Mouse (Mus musculus): ENCODE data around the gene Chd1.
"Not testable (repeated sequence)": the region's sequence is repeated elsewhere in the genome, so short reads cannot be mapped to it uniquely, and the experiment has no call there.

The Chd1 gene

DNA sequence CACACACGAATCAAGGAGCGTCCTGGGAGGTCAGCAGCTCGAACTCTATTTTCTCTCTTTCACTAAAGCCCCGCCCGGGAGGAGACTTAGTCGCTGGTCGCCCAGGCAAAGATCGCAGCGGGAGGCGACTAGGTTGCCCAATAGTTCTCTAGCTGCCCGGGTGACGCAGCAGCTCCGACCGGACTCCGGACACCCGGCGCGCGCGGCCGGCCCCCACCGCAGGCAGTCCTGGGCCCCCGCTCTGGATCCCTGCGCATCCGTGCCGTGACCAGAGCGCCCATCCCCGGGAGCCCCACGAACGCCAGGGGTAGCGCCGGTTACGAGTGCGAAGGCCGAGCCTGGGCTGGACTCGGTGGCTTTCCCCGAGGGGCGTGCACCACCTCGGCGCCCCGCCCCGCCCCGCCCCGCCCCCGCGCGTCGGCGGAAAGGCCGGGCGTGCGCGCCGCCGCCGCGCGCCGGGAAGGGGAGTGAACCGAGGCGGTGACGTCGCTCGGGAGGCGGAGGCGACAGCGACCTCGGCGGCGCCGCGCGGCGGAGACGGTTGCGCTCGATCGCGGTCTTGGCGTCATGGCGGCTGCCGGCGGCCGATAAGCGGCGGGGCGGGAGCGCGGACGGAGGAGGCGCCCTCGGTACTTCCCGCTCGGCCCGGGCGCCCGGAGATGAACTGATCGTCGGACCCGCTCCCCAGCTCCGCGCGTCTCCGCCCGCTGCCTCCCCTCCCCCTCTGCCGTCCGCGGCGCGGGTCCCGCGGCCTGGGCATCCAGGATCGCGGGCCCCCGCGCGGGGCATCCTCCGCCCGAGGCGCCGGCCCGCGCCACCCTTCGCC is at the start of gene Chd1:
TSS of gene Chd1 (plus strand) at position 493 of the 826 bp plus-strand sequence.
- DNase-seq (ENCODE audit: low spot score): peak; percentile 82

DNA sequence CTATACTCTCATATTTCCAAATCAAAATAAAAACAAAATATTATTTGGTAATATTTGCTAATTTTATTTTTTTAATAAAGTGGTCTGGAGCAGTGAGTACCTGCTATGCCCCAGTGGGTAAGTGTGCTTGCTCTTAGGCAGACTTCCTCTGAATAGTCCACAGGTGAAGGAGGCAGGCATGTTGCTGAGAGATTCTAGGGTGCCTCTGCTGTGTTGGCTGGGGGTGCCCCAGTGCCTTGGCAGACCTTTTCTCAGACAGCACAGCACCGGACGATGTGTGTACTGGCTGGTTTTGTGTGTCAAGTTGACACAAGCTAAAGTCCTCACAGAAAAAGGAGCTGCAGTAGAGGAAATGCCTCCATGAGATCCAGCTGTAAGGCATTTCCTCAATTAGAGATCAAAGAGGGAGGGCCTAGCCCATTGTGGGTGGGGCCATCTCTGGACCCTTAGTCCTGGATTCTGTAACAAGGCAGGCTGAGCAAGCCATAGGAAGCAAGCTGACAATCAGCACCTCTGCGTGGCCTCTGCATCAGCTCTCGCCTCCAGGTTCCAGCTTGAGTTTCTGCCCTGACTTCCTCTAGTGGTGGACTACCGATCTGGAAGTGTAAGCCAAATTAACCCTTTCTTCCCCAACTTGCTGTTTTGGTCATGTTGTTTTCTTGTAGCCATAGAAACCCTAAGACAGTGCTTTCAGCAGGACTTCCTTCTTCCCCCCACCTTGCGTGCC is 47.7 kb upstream of the Chd1 start:
- DNase-seq (ENCODE audit: low spot score): no peak

DNA sequence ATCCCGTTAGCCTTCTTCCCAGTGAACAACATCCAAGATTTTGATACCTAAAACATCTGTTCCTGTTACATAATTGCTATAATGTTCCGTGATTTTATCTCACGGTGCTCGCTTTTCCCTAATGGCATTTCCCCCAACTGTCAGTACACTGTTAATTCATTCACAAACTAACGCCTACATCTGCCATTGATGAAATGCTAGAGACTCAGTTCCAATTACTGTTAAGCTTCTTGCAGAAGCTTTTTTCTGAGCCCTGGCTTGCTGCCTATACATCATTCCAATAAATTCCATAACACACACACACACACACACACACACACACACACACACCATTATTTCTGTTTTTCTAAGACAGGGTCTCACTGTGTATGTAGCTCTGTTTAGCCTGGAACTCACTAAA is 31.9 kb upstream of the Chd1 start:
- no peak for DNase-seq (ENCODE audit: low spot score)

DNA sequence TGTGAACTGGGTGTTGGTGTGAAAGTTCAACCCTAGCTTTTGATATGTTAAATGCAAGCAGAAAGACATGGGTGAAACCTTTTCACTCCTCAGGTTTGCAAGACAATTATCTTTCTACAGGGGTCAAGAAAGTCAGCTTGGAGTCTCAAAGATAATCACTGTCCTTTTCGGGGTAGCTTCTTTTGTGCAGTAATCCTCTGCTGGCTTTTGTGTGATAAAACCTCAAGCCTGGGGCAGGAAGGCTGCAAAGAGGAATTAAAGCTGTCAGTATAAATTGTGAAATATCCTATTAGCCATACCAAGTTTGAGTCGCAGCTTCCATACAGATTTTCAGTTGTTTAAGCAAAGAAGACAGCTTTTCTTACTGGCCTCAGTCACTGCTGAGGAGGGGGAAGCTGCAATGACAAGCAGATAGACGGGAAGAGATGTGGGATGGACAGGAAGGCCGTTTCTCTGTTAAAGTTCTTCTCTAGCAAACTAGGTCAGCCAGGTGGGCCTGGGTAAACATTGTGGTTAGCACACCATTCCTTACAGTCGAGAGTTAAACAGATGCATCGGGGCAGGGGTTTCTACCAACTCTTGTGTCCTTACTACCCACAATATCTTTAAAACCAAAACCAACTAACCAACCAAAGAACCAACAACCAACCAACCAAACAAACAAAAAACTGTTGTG is 26.7 kb upstream of the Chd1 start:
- no peak for DNase-seq (ENCODE audit: low spot score)

DNA sequence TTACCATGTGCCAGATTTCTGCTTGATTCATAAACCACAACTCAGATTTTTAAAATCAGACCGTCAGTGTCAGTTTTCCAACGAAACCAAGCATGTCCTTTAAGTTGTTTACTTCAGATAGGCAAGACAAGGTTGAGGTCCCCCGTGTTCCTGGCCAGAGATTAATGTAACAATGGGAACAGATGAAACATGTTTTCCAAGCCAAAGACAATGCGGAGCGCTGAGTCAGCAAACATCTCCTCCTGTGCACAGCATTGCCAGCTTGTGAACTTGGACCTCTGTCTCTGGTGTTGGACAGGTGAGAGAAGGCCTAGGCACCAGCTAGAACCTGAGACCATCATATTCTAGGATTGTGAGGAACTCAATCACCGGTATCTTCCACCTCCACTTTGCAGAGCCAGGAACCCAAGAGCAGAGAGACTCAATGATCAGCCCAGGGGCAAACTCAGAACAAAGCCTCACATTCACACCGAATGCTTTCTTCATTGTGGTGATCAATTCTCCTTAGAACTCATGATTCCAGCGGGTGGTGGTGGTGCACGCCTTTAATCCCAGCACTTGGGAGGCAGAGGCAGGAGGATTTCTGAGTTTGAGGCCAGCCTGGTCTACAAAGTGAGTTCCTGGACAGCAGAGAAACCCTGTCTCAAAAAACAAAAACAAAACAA is 24.7 kb upstream of the Chd1 start:
- no peak for DNase-seq (ENCODE audit: low spot score)

DNA sequence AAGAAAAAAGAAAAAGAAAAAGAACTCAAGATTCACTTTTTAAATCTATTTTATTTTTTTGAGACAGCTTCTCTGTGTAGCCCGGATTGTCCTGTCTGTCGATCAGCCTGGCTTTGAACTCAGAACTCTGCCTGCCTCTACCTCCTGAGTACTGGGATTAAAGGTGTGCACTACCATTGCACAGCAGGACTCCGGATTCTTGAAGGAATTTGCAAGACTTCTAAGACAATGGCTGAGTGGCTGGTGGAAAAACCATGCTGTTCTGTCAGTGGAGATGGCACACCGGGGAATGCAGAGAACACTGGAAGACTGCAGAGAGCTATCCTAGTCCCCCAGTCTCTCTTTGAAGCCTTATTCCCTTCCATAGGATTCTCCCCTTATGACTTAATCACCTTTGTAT is 24.1 kb upstream of the Chd1 start:
- no peak for DNase-seq (ENCODE audit: low spot score)

DNA sequence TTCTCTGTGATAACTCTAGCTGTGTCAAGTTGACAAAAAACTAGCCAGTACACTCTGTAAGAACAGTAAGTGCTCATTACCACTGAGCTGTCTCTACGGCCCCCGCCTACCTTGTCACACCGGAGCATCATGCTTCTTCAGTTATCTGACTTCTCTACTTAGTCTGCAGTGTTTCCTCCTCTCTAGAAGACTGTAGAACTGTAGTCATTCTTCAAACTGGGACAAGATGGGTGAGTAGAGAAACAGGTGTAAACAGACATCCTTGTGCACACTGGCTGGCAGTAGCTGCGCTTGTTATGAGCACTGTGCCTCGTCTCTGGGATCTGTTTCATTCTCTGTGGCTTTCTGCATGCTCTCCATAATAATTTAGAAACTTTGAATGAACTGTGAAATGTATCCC is 18.4 kb upstream of the Chd1 start:
- DNase-seq (ENCODE audit: low spot score): no peak

DNA sequence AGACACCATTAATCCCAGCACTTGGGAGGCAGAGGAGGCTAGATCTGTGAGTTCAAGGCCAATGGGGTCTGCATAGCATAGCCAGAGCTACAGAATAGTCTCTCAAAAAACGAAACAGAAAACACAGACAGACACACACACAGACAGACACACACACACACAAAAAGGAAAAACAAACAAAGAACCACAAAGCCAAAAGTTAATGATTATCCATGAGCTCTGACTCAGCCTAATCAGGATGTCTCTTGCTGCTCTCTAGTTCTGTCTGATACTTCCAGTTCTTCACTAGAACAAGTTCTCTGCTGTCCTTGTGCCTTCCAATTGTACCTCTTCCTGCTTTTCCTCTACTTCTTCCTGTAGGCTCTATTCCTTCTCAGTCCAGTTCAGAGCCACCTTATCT is 14.5 kb upstream of the Chd1 start:
- no peak for DNase-seq (ENCODE audit: low spot score)

DNA sequence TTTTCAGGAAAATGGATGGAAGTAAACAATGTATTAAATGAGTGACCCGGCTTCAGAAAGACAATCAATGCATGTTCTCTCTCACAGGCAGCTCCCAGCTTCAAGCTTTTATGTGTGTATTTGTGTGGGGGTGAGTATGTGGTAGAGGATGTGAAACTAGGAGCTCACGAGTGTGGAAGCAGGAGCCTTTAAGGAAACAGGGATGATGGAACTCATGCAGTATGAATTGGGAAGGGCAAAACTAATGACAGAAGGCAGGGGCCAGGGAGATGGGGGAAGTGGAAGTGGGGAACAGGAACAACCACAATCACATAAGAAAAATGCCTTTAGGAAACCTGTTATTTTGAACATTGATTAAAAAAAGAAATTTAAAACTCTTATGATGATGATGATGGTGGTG is 9.2 kb upstream of the Chd1 start:
- no peak for DNase-seq (ENCODE audit: low spot score)

DNA sequence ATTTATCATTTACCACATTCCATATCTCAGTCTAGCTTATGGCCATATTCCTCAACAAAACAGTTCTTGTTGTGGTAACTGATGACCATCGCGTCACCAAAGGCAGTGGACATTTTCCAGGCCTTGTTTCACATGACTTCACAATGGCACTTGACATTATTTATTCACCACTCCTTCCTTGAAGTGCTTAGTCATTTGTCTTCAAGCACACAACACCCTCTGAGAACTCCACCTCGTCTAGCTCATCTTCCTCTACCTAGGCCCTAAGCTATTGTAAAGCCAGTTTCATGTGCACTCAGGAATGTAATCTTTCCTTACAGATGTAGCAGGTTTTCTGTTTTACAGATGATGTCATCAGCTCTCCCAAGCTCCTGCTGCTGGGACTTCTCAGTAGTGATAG is 5.8 kb upstream of the Chd1 start:
- no peak for DNase-seq (ENCODE audit: low spot score)

DNA sequence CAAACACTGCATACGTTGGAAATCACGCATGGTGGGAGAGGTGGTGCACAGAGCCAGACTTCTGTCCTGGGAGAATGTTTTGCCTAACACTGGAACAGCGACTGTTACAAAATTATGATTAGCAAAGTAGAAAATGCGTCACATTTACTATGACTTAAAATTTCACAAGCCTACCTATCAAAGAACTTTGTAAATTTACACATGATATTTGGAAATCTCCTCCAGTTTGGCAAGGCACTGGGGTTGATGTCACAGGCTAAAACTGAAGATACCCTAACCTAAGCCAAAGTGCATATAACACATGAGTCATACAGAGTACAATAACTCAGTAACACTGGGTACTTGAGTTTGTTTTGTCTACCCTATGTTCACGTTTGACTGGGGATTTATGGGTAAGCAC is 3.3 kb upstream of the Chd1 start:
- no peak for DNase-seq (ENCODE audit: low spot score)

DNA sequence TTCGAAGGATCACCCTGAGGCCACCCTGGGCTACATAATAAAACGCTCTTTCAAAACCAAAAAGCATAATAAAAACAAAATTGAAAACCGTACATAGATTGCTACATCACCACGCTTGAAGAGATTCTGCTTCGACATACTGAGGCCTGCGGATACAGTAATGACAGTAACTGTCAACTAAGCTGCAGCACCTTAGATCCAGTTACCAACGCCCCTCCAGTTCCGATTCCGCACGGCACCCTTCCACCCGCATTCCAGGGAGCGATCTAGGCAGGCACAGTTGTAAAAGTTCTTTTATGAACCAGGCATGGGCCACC is 651 bp upstream of the Chd1 start:
- DNase-seq (ENCODE audit: low spot score): no peak

DNA sequence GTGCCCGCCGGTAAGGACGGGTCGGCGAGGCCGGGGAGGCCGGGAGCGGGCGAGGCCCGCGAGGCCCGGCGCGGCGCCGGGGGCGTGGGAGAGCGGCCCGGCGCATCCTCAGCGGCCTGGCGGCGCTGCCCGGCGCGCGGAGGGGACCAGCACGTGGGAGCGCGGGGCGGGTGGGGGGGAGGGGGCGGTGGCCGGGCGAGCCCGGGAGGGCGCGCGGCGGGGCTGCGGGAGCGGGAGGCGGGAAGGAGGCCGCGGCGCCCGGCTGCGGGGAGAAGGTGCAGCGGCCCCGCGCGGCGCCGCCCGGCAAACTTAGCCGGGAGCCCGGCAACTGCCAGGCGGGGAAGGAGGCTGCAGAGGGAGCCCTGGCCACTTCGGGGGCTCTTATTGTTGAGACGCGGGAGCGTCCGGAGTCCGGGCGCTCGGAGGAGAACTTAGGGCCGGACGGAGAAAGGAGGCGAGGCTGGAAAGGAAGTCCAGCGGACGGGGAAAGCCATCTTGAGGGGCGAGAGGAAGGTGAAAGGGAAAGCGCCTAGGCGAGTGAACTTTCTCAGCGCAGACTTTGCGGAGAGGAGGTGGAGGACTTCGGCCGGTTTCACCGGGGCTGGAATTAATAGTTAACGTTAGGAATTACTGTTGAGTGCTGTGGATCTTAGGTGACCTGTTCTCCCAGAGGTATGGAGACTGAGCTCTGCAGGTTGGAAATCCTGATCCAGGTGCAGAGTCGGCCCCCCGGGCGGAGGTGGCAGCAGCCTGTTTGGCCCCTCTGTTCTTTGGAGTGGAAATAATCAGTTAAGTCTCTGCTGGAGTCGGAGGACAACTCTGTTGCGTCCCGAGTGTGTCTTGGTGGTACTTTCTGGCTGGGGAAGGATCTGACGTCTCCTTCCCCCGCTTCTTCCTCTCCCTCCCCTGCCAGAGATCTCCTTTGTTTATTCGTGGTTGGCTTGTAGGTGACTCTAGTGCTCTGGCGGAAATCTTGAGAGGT is 827 bp downstream of the Chd1 start:
- peak; percentile 28 for DNase-seq (ENCODE audit: low spot score)

DNA sequence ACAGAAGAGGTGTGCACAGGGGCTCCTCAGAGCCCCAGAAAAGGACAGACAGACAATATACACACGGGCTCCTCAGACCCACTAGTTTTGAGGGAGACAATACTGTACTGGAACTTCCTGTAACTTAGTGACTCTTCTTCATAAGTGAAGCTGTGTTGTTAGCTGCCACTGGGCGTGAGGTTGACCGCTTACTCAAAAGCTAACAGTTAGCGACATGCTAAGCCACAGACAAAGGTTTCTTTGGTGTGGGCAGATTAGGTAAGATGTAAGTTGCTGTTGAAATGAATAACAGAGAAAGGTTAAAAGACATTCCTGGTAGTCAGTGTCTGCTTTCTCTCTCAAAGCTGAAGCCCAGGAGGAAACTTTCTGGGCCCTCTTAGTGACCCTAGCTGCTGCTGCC is 9.7 kb downstream of the Chd1 start:
- DNase-seq (ENCODE audit: low spot score): no peak

DNA sequence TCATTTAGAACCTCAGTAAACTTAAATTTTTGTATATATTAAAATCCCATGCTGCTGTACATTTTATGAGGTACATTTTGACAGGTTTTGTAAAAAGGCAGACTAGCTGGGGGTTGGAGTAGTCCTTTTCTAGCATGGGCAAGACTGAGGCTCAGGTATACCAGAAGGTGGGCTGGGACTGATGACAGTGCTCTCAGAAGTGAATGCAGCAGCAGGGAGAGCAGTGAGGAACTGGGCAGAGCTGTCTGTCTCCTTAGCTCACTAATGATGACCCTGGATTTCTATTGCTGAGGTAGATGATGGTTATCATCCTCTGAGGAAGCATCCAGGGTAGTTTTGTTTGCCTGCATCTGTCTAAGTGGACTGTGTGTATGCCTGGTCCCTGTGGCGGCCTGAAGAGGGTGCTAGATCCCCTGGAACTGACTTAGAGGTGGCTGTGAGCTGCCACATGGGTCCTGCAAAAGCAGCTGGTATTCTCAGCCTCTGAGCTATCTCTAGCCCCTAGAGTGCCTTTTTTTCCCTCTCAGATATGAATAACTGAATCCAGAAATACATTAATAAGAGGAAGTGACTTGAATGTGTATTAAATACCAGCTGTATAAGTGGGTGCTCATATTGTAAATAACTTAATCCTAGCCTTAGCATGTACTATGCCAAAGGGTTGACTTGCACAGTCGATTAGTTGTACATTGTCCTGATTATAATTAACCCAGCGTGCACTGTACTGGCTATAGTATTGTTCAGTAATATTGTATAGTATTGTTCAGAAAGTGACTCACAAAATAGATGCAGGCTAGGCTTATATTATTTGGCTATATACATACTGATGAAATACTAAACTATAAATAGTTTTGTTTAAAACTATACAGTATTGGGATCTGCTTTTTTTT is 10.5 kb downstream of the Chd1 start:
- DNase-seq (ENCODE audit: low spot score): no peak

DNA sequence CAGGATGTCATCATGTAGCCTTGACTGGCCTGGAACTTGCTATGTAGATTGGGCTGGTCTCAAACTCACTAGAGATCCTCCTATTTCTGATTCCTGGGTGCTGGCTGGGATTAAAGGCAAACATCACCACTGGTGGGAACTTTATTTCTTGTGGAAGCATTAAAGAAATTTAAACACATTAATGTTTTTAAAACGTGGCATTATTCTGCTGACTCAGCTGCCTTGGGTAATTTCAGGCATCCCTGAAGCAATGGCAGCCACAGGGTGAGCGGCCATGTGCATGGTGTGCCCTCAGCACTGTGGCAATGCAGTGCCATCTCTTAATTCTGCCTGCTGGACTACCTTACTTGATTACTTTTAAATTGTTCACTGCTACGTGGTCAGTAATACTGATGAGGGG is 11.2 kb downstream of the Chd1 start:
- no peak for DNase-seq (ENCODE audit: low spot score)

DNA sequence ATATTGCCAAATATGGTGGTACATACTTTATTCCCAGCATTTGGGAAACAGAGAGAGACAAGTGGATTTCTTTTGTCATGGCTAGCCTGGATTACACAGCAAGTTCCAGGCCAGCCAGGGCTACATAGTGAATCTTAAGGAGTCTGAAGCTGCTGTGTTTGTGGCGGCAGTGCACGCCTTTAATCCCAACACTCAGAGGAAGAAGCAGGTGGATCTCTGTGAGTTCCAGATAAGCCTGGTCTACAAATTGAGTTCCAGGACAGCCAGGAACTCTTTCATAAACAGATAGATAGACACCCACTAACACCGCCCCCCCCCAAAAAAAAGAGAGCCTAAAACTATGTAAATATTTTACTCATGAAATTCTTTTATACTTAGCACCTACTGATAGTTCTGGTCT is 16.1 kb downstream of the Chd1 start:
- no peak for DNase-seq (ENCODE audit: low spot score)

DNA sequence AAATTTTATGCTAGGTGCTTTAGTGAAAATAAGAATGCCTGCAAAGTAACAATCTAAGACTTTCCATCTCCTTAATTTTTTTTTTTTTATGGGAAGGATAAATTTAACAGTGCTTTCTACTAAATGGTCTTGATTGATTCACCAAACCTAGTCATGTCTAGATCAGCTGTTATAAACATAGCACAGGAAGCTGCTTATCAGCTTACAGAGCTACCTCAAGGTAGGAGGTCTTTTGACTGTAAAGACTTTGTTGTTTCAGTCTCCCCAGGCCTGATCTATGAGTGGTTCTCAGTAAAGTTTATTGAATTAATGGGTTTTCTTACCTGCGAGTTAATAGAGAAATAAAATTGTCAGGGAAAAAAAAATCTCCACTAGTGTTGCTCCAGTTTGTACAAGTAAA is 18.5 kb downstream of the Chd1 start:
- DNase-seq (ENCODE audit: low spot score): no peak

DNA sequence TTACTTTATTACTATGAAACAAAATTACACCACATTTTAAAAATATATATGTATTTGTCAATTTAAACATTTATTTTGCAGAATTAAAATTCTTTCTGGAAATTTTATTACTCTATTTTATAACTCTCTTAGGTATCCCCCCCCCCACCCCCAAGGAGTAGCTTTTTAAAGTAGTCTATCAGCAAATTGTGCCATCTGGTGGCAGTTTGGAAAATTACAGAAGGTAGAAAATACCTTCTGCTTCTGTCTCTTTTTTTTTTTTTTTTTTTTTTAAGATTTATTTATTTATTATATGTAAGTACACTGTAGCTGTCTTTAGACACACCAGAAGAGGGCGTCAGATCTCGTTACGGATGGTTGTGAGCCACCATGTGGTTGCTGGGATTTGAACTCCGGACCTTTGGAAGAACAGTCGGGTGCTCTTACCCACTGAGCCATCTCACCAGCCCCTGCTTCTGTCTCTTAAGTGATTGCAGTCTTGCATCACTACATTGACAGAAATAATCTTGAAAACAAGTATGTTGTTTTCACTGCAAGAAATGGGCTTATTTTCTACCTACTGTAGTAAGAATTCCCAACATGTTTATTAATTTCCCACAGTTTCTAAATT is 19.2 kb downstream of the Chd1 start:
- DNase-seq (ENCODE audit: low spot score): not testable (repeated sequence)

DNA sequence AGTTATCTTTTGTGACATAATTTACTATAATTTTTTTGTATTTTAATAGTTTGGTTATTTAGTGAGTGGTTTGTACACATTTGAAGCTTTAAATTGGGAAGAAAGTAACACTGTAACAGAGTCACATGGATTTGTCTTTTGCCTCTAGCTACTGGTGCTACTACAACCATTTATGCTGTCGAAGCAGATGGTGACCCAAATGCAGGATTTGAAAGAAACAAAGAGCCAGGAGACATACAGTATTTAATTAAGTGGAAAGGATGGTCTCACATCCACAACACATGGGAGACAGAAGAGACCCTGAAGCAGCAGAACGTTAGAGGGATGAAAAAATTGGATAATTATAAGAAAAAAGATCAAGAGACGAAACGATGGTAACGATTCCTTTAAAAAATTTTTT is 26.9 kb downstream of the Chd1 start:
- DNase-seq (ENCODE audit: low spot score): no peak

Data from ovary, postnatal 10 days (tissue).